Mouse (Mus musculus): Measurements from ENCODE around the gene Rab33b. TPM values are rescaled to one million over a fixed set of nuclear protein-coding genes. Genes with fewer than 3 reads are reported as not detected.

Gene Rab33b
- total RNA-seq, 2 experiments from 2014 or later: 24.0 to 27.1 TPM

Other genes with a start within 250 kb of the Rab33b start
- gene Elf2, start 143.3 kb upstream of the Rab33b start, total RNA-seq (2021): 10 to 100 TPM; 33.6 to 39.0 TPM
- gene Mgarp, start 87.2 kb upstream of the Rab33b start, total RNA-seq (2021): not detected
- 100 to 1,000 TPM; 357 to 360 TPM for gene Ndufc1, start 74.9 kb upstream of the Rab33b start, total RNA-seq (2021)
- 10 to 100 TPM; 41.8 to 46.9 TPM for gene Naa15, start 68.8 kb upstream of the Rab33b start, total RNA-seq (2021)
- 10 to 100 TPM; 88.8 to 95.4 TPM for gene Setd7, start 77.0 kb downstream of the Rab33b start, total RNA-seq (2021)
- not detected for gene Mgst2, start 176.4 kb downstream of the Rab33b start, total RNA-seq (2021)